In the genomic region with DNA sequence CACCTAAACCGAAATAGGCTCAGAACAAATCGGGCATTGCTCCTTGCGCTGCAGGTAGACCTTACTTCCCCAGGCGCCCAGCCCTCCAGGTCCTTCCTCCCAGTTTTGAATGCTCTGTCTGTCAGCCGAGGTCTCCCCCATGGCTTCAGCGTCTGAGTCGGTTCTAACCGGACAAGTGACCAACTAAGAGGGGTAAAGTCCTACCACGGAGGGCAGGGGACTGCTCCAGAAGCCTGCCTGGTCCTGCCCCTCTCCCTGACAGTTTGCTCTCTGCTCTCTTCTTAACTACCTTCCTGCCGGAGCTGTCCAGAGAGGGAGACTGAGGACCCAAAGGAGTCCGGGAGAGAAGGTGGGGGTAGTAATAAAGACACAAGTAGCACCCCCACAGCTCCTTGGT, we compare ENCODE assay signal across 8 mouse cellular contexts. TPM values are rescaled to one million over a fixed set of nuclear protein-coding genes. Genes with fewer than 3 reads are reported as not detected.
DNase-seq lines count a peak whose midpoint lies in the region; ATAC-seq and TF ChIP-seq lines count a peak whose summit lies in the region.

No protein-coding gene starts in this region.

- no peaks in the 10 kb centered on the region for H3K36me3 ChIP-seq in forebrain, embryonic 14.5 days (ENCODE audit: control insufficient read depth, insufficient read depth, low read length)
- no peaks in the 10 kb centered on the region for H3K36me3 ChIP-seq in hindbrain, embryonic 12.5 days
- H3K36me3 ChIP-seq in midbrain, postnatal 0 days (ENCODE audit: insufficient read depth, low read length) = no peaks in the 10 kb centered on the region
- H3K36me3 ChIP-seq in testis, adult 2 months (ENCODE audit: control insufficient read depth, insufficient read depth, low read length) = no peaks in the 10 kb centered on the region

- peak overlapping the region; percentile 94 for H3K27ac ChIP-seq in layer of hippocampus, adult 2 months
- H3K27ac ChIP-seq in forebrain, embryonic 14.5 days (ENCODE audit: low read depth, low read length) = peak overlapping the region; percentile 99
- peak overlapping the region; percentile 98 for H3K27ac ChIP-seq in hindbrain, embryonic 12.5 days
- H3K27ac ChIP-seq in midbrain, postnatal 0 days (ENCODE audit: low read depth, low read length) = peak overlapping the region; percentile 97
- H3K27ac ChIP-seq in testis, adult 2 months (ENCODE audit: control insufficient read depth, insufficient read depth, low read depth, low read length) = peak overlapping the region; percentile 92

- H3K4me3 ChIP-seq in layer of hippocampus, adult 2 months = peak overlapping the region; percentile 88
- peak overlapping the region; percentile 90 for H3K4me3 ChIP-seq in forebrain, embryonic 14.5 days (ENCODE audit: low read depth, low read length)
- H3K4me3 ChIP-seq in hindbrain, embryonic 12.5 days = peak overlapping the region; percentile 98
- H3K4me3 ChIP-seq in midbrain, postnatal 0 days (ENCODE audit: low read depth, low read length) = peak overlapping the region; percentile 95
- peak overlapping the region; percentile 72 for H3K4me3 ChIP-seq in testis, adult 2 months (ENCODE audit: control insufficient read depth, low read depth, low read length)

- H3K4me1 ChIP-seq in forebrain, embryonic 14.5 days (ENCODE audit: control insufficient read depth, insufficient read depth, low read length) = peaks cover 22% of the 10 kb centered on the region
- H3K4me1 ChIP-seq in hindbrain, embryonic 12.5 days = peaks cover 36% of the 10 kb centered on the region
- H3K4me1 ChIP-seq in midbrain, postnatal 0 days (ENCODE audit: insufficient read depth, low read length) = peaks cover 4% of the 10 kb centered on the region; the same call in 1 of the 2 replicates
- H3K4me1 ChIP-seq in testis, adult 2 months (ENCODE audit: control insufficient read depth, insufficient read depth, low read length) = peaks cover 7% of the 10 kb centered on the region

- no peak for ATAC-seq in forebrain, embryonic 14.5 days
- peak; percentile 18; the same call in 1 of the 2 replicates for ATAC-seq in hindbrain, embryonic 12.5 days (ENCODE audit: low FRiP score)
- peak; percentile 6; the same call in 1 of the 2 replicates for ATAC-seq in midbrain, postnatal 0 days (ENCODE audit: low FRiP score)

- peak overlapping the region; percentile 100 for H3K9ac ChIP-seq in forebrain, embryonic 14.5 days (ENCODE audit: low read length)
- H3K9ac ChIP-seq in hindbrain, embryonic 12.5 days = peak overlapping the region; percentile 100
- H3K9ac ChIP-seq in midbrain, postnatal 0 days (replicated peaks; ENCODE audit: low read length, poor library complexity, severe bottlenecking) = peak overlapping the region; percentile 100

- no peaks in the 10 kb centered on the region for H3K27me3 ChIP-seq in forebrain, embryonic 14.5 days (replicated peaks; ENCODE audit: control insufficient read depth, insufficient read depth, low read length)
- H3K27me3 ChIP-seq in hindbrain, embryonic 12.5 days = no peaks in the 10 kb centered on the region
- H3K27me3 ChIP-seq in midbrain, postnatal 0 days (ENCODE audit: insufficient read depth, low read length) = no peaks in the 10 kb centered on the region
- H3K27me3 ChIP-seq in testis, adult 2 months (ENCODE audit: control insufficient read depth, insufficient read depth, low read length) = no peaks in the 10 kb centered on the region

- H3K4me2 ChIP-seq in forebrain, embryonic 14.5 days (ENCODE audit: low read length) = peak overlapping the region; percentile 83
- H3K4me2 ChIP-seq in hindbrain, embryonic 12.5 days (replicated peaks) = peak overlapping the region; percentile 92
- H3K4me2 ChIP-seq in midbrain, postnatal 0 days (ENCODE audit: low read depth, low read length, poor library complexity, severe bottlenecking) = peak overlapping the region; percentile 95

- 2% methylated on average over 11 of the region's 11 CpGs for WGBS in forebrain, embryonic 14.5 days
- WGBS in hindbrain, embryonic 12.5 days = 3% methylated on average over 11 of the region's 11 CpGs
- WGBS in midbrain, postnatal 0 days = 3% methylated on average over 11 of the region's 11 CpGs

- peak in 1 of 2 experiments; percentile 12 for DNase-seq in layer of hippocampus, adult 2 months (ENCODE audit: low spot score in 2 of 2)
- no peak for DNase-seq in layer of hippocampus, adult 9-11 months
- peak; percentile 35 for DNase-seq in cerebellum, adult 11 months
- peak; percentile 24 for DNase-seq in forebrain, embryonic 14.5 days (ENCODE audit: low spot score)
- DNase-seq in liver = peak; percentile 41
- DNase-seq in midbrain, postnatal 0 days (ENCODE audit: low spot score) = no peak

- no peaks in the 10 kb centered on the region for H3K9me3 ChIP-seq in forebrain, embryonic 14.5 days (replicated peaks; ENCODE audit: control insufficient read depth, low read length)
- no peaks in the 10 kb centered on the region for H3K9me3 ChIP-seq in hindbrain, embryonic 12.5 days (replicated peaks)
- no peaks in the 10 kb centered on the region for H3K9me3 ChIP-seq in midbrain, postnatal 0 days (ENCODE audit: low read length)

- no peak for TF ChIP-seq CTCF in layer of hippocampus, adult 2 months (conservative IDR thresholded peaks at IDR 0.05)
- no peak for TF ChIP-seq CTCF in midbrain, postnatal 0 days (IDR thresholded peaks at IDR 0.05)
- no peak for TF ChIP-seq CTCF in testis, adult 2 months (IDR thresholded peaks at IDR 0.05; ENCODE audit: control insufficient read depth, insufficient read depth, insufficient replicate concordance, low read depth, low read length)

- TF ChIP-seq POLR2A in testis, adult 2 months (IDR thresholded peaks at IDR 0.05; ENCODE audit: control insufficient read depth, low read depth, low read length) = peak; percentile 43

RNA-seq across cellular contexts. Expression of gene Ino80d, which starts 1.6 kb away (rescaled TPM):
- total RNA-seq in layer of hippocampus, adult 2 months (2021) = 10 to 100 TPM; 32.9 to 33.0 TPM
- 4.7 and 7.4 TPM in 2 replicates for polyA plus RNA-seq in forebrain, embryonic 14.5 days (2014; fragmentation: Nextera tagmentation; extraction: Ambion mirVana)
- 13.4 and 14.0 TPM in 2 replicates for polyA plus RNA-seq in hindbrain, embryonic 12.5 days (2016; fragmentation: Nextera tagmentation; extraction: Ambion mirVana)
- total RNA-seq in midbrain, postnatal 0 days (2014; rRNA removed) = 11.0 and 15.0 TPM in 2 replicates
- 5.1 and 7.3 TPM in 2 replicates for polyA plus RNA-seq in midbrain, postnatal 0 days (2015; fragmentation: Nextera tagmentation; extraction: Ambion mirVana)
- polyA plus RNA-seq in testis, adult 2 months (2012; rRNA removed) = 6.4 and 6.5 TPM in 2 replicates

Comparison
In these comparisons a context has a peak if more than half of its experiments do, and no peak if none do; other contexts are left out.
1. DNase-seq: peak in cerebellum, adult 11 months (single experiment), forebrain, embryonic 14.5 days (single experiment) and liver (single experiment); none in layer of hippocampus, adult 9-11 months (single experiment) and midbrain, postnatal 0 days (single experiment).
2. Peak in every context shown above with its lines, with median percentiles within 50 percentile points of each other: H3K27ac ChIP-seq, H3K4me3 ChIP-seq, H3K4me2 ChIP-seq and H3K9ac ChIP-seq.